Mouse (Mus musculus): Measurements from ENCODE around the gene Cdadc1. TPM values are rescaled to one million over a fixed set of nuclear protein-coding genes. Genes with fewer than 3 reads are reported as not detected.

Cdadc1 gene
- total RNA-seq, 2 experiments from 2014 or later: 51.5 to 56.0 TPM

DNA sequence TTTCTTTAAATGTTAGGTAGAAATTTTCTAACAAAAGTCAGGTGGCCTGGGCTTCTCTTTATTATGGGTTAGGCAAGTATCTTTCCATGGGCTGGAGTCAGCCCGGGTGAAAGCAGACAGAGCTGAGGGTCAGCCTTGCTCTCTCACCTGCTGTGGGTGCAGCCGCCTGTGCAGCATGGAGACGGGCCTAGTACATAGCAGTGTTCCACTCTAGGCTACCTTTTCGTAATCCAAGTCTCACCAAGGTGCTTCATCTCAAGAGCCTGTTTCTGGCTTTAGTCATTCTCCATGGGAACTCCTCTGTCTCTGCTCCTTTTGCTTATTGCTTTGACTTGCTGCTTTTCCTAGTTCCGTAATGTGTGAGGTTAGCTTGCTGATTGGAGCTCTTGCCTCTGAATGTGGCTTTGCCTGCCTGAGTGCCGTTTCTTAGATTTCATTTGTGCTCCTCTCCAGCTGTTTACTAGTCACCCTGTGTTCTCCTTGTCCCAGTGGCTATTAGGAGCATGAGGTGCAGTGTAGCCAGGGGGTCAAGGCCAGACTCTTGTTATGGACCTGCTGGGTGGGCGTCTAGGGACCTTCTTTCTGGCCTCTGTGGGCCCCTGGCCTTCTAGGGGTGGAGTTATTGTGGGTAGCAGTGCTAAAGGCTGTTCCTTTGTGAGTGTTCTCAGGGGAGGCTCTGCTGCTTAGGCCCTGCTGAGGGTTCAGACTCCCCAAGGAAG lies 51.4 kb downstream of the Cdadc1 start:
- no peak for DNase-seq

DNA sequence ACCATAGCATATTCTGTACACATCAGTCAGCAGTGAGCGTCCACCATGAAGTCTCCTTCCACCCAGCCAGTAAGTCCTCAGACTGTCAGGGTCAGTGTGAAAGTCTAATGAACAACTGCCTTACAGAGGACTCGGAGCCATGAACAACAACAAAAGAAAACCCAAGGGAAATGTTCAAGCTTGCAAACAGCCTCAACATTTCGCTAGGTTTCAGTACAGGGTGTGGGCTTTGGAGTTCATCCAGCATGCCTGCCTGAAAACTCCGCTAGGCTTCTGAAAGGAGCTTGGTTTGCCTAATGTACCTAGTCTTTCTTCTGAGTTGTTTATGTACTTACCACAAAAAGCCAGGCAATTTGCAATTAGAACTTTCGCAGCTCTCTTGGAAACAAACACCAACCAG lies 53.8 kb downstream of the Cdadc1 start:
- DNase-seq: peak; percentile 45 to 61

GRCm38 (mm10) chr14:59543158-59543826 lies 54.5 kb downstream of the Cdadc1 start:
- DNase-seq: no peak

GRCm38 (mm10) chr14:59540761-59541160 lies 57.0 kb downstream of the Cdadc1 start:
- peak in 1 of 2 experiments; percentile 45 for DNase-seq

DNA sequence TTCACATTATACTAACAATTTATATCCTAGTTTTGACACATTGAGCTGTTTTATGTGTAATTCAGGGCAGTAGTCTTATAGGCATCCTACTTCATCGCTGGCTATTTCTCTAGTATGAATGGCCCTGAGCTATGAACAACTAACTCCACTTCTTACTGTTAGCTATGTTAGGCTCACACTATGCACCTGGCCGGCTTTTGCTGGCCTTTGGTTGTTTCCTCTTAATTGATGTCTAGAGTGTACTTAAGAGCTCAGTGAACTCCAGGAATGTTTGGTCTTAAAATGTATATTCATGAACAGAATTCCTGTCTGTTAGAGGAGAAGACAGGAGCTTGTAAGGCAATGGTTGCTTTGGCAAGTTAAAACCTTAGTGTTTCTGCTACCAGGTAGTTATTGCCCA lies 57.5 kb downstream of the Cdadc1 start:
- no peak for DNase-seq

DNA sequence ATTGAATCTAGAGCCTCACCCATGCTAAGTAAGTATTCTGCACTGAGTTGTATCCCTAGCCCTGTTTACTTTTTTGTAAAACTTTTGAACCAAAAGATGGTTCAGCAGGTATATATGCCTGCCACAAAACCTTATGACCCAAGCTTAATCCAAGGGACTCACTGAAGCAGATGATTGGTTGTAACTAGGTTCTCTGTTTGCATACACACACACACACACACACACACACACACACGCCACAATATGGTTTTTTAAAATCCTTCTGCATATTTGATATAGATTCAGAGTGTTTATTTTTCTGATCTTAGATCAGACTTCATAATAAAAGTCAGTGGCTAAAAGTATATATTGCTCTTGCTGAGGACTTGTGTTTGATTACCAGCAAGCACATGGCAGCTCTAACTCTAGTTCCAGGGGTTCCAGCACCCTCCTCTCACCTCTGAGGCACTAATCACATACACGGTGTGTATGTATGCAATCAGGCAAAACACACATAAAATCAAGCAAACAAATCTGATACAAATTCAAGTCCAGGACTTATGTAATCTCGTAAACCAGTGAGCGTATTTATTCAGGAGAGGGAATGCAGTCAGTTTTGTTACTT lies 59.8 kb downstream of the Cdadc1 start:
- no peak for DNase-seq

DNA sequence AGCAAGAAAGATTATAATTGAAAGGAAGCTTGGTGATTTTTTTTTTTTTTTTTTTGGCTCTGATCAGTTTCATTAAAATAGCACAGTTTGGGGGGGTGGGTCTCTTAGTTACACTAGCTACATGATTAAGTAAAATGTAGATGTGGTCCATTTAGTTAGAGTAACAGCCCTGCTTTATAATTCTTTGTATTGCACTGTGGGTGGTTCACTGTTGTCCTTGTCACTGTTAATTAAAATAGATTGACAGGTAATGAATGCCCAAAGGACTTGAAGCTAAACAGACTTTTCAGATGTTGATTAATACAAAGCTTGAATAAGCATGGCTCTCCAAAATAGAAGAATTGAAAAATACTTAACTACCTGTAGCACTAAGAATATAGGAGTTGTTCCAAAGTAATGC lies 63.9 kb downstream of the Cdadc1 start:
- DNase-seq: no peak

- no peak for DNase-seq
Observed at GRCm38 (mm10) chr14:59532986-59533385, 64.8 kb downstream of the Cdadc1 start.

- no peak for DNase-seq
Observed at GRCm38 (mm10) chr14:59530801-59531200, 67.0 kb downstream of the Cdadc1 start.

- no peak for DNase-seq
Observed at GRCm38 (mm10) chr14:59525843-59526242, 71.9 kb downstream of the Cdadc1 start.

- DNase-seq: no peak
Observed at GRCm38 (mm10) chr14:59513922-59514444, 83.8 kb downstream of the Cdadc1 start.

Other genes starting within 250 kb of the Cdadc1 start
- 1 to 10 TPM; 5.0 to 5.6 TPM for gene Phf11d, start 232.5 kb downstream of the Cdadc1 start, total RNA-seq (2021)
- gene Phf11c, start 202.6 kb downstream of the Cdadc1 start, total RNA-seq (2021): 1 to 10 TPM in 1 of 2 experiments, under 1 TPM in 1; 0.65 to 1.2 TPM
- 10 to 100 TPM in 1 of 2 experiments, 1 to 10 TPM in 1; 5.4 to 10.1 TPM for gene Setdb2, start 157.1 kb downstream of the Cdadc1 start, total RNA-seq (2021)
- gene Cab39l, start 157.0 kb downstream of the Cdadc1 start, total RNA-seq (2021): 10 to 100 TPM; 22.0 TPM
- 1 to 10 TPM; 1.1 to 1.2 TPM for gene Shisa2, start 27.3 kb upstream of the Cdadc1 start, total RNA-seq (2021)

Data from heart, adult 18-20 months (tissue).